Mouse (Mus musculus): ENCODE measurements around the gene Fcer1g. TPM values are rescaled to one million over a fixed set of nuclear protein-coding genes. Genes with fewer than 3 reads are reported as not detected.
A peak's percentile ranks its signal among the peaks of the same experiment; 100 is the strongest.

The Fcer1g gene
- polyA plus RNA-seq, 1 experiment from 2014 or later: 25.5 TPM

GRCm38 (mm10) chr1:171278436-171278835 lies 44.3 kb upstream of the Fcer1g start:
- no peak for ATAC-seq
- Histone ChIP-seq H3K9me3 (ENCODE audit: control insufficient read depth, low read length) (no peaks in the 10 kb centered on the region), H3K9ac (ENCODE audit: low read depth, low read length) (no peak overlapping the region), H3K4me3 (ENCODE audit: low read length) (no peak overlapping the region), H3K4me1 (ENCODE audit: control insufficient read depth, insufficient read depth, low read depth, low read length) (peaks cover 18% of the 10 kb centered on the region), H3K27me3 (replicated peaks; ENCODE audit: control insufficient read depth, insufficient read depth, low read length) (no peaks in the 10 kb centered on the region), H3K27ac (ENCODE audit: low read depth, low read length) (no peak overlapping the region), H3K36me3 (ENCODE audit: control insufficient read depth, insufficient read depth, low read length) (peaks cover 41% of the 10 kb centered on the region), H3K4me2 (ENCODE audit: low read length) (no peak overlapping the region)
- 93% methylated on average over 8 of the region's 8 CpGs for WGBS

GRCm38 (mm10) chr1:171277736-171278135 lies 43.6 kb upstream of the Fcer1g start:
- Histone ChIP-seq H3K9ac (ENCODE audit: low read depth, low read length) (no peak overlapping the region), H3K27ac (ENCODE audit: low read depth, low read length) (no peak overlapping the region), H3K4me2 (ENCODE audit: low read length) (no peak overlapping the region), H3K36me3 (ENCODE audit: control insufficient read depth, insufficient read depth, low read length) (peaks cover 40% of the 10 kb centered on the region), H3K4me3 (ENCODE audit: low read length) (no peak overlapping the region), H3K4me1 (ENCODE audit: control insufficient read depth, insufficient read depth, low read depth, low read length) (peaks cover 18% of the 10 kb centered on the region), H3K27me3 (replicated peaks; ENCODE audit: control insufficient read depth, insufficient read depth, low read length) (no peaks in the 10 kb centered on the region), H3K9me3 (ENCODE audit: control insufficient read depth, low read length) (no peaks in the 10 kb centered on the region)
- ATAC-seq: no peak
- 92% methylated on average over 10 of the region's 10 CpGs for WGBS

- Histone ChIP-seq H3K4me2 (ENCODE audit: low read length) (no peak overlapping the region), H3K4me3 (ENCODE audit: low read length) (no peak overlapping the region), H3K27me3 (replicated peaks; ENCODE audit: control insufficient read depth, insufficient read depth, low read length) (no peaks in the 10 kb centered on the region), H3K27ac (ENCODE audit: low read depth, low read length) (no peak overlapping the region), H3K9ac (ENCODE audit: low read depth, low read length) (no peak overlapping the region), H3K9me3 (ENCODE audit: control insufficient read depth, low read length) (no peaks in the 10 kb centered on the region), H3K36me3 (ENCODE audit: control insufficient read depth, insufficient read depth, low read length) (peaks cover 43% of the 10 kb centered on the region), H3K4me1 (ENCODE audit: control insufficient read depth, insufficient read depth, low read depth, low read length) (peaks cover 19% of the 10 kb centered on the region)
- ATAC-seq: no peak
- WGBS: 91% methylated on average over 14 of the region's 14 CpGs
Observed at GRCm38 (mm10) chr1:171276110-171276748, 42.1 kb upstream of the Fcer1g start.

- 79% methylated on average over 11 of the region's 11 CpGs for WGBS
- ATAC-seq: no peak
- peaks cover 43% of the 10 kb centered on the region for H3K36me3 ChIP-seq (ENCODE audit: control insufficient read depth, insufficient read depth, low read length)
Observed at GRCm38 (mm10) chr1:171275144-171275734, 41.1 kb upstream of the Fcer1g start.

GRCm38 (mm10) chr1:171274171-171274570 lies 40.0 kb upstream of the Fcer1g start:
- peaks cover 43% of the 10 kb centered on the region for H3K36me3 ChIP-seq (ENCODE audit: control insufficient read depth, insufficient read depth, low read length)
- no peak overlapping the region for H3K4me2 ChIP-seq (ENCODE audit: low read length)
- no peaks in the 10 kb centered on the region for H3K27me3 ChIP-seq (replicated peaks; ENCODE audit: control insufficient read depth, insufficient read depth, low read length)
- no peak overlapping the region for H3K9ac ChIP-seq (ENCODE audit: low read depth, low read length)
- no peak overlapping the region for H3K4me3 ChIP-seq (ENCODE audit: low read length)
- WGBS: 93% methylated on average over 12 of the region's 12 CpGs
- H3K4me1 ChIP-seq (ENCODE audit: control insufficient read depth, insufficient read depth, low read depth, low read length): peaks cover 12% of the 10 kb centered on the region
- H3K27ac ChIP-seq (ENCODE audit: low read depth, low read length): no peak overlapping the region
- no peaks in the 10 kb centered on the region for H3K9me3 ChIP-seq (ENCODE audit: control insufficient read depth, low read length)
- ATAC-seq: no peak

More at GRCm38 (mm10) chr1:171275144-171275734, 41.1 kb upstream of the Fcer1g start:
- peaks cover 20% of the 10 kb centered on the region for H3K4me1 ChIP-seq (ENCODE audit: control insufficient read depth, insufficient read depth, low read depth, low read length)
- no peak overlapping the region for H3K4me2 ChIP-seq (ENCODE audit: low read length)
- no peak overlapping the region for H3K9ac ChIP-seq (ENCODE audit: low read depth, low read length)
- H3K9me3 ChIP-seq (ENCODE audit: control insufficient read depth, low read length): no peaks in the 10 kb centered on the region
- no peak overlapping the region for H3K27ac ChIP-seq (ENCODE audit: low read depth, low read length)
- no peaks in the 10 kb centered on the region for H3K27me3 ChIP-seq (replicated peaks; ENCODE audit: control insufficient read depth, insufficient read depth, low read length)
- H3K4me3 ChIP-seq (ENCODE audit: low read length): no peak overlapping the region

GRCm38 (mm10) chr1:171272086-171272485 lies 37.9 kb upstream of the Fcer1g start:
- Histone ChIP-seq H3K27ac (ENCODE audit: low read depth, low read length) (no peak overlapping the region), H3K4me1 (ENCODE audit: control insufficient read depth, insufficient read depth, low read depth, low read length) (peaks cover 12% of the 10 kb centered on the region), H3K4me3 (ENCODE audit: low read length) (no peak overlapping the region), H3K9me3 (ENCODE audit: control insufficient read depth, low read length) (no peaks in the 10 kb centered on the region), H3K9ac (ENCODE audit: low read depth, low read length) (no peak overlapping the region), H3K27me3 (replicated peaks; ENCODE audit: control insufficient read depth, insufficient read depth, low read length) (no peaks in the 10 kb centered on the region), H3K4me2 (ENCODE audit: low read length) (no peak overlapping the region), H3K36me3 (ENCODE audit: control insufficient read depth, insufficient read depth, low read length) (peaks cover 33% of the 10 kb centered on the region)
- WGBS: 95% methylated on average over 3 of the region's 3 CpGs
- ATAC-seq: no peak

GRCm38 (mm10) chr1:171271622-171272021 lies 37.5 kb upstream of the Fcer1g start:
- no peak overlapping the region for H3K27ac ChIP-seq (ENCODE audit: low read depth, low read length)
- peak overlapping the region; percentile 75; the same call in 1 of the 2 replicates for H3K4me2 ChIP-seq (ENCODE audit: low read length)
- no peaks in the 10 kb centered on the region for H3K9me3 ChIP-seq (ENCODE audit: control insufficient read depth, low read length)
- no peak for ATAC-seq
- H3K4me1 ChIP-seq (ENCODE audit: control insufficient read depth, insufficient read depth, low read depth, low read length): peaks cover 12% of the 10 kb centered on the region
- H3K36me3 ChIP-seq (ENCODE audit: control insufficient read depth, insufficient read depth, low read length): peaks cover 30% of the 10 kb centered on the region
- H3K27me3 ChIP-seq (replicated peaks; ENCODE audit: control insufficient read depth, insufficient read depth, low read length): no peaks in the 10 kb centered on the region
- H3K9ac ChIP-seq (ENCODE audit: low read depth, low read length): no peak overlapping the region
- H3K4me3 ChIP-seq (ENCODE audit: low read length): no peak overlapping the region
- WGBS: 72% methylated on average over 10 of the region's 10 CpGs

GRCm38 (mm10) chr1:171271196-171271595 lies 37.0 kb upstream of the Fcer1g start:
- Histone ChIP-seq H3K27me3 (replicated peaks; ENCODE audit: control insufficient read depth, insufficient read depth, low read length) (no peaks in the 10 kb centered on the region), H3K27ac (ENCODE audit: low read depth, low read length) (no peak overlapping the region), H3K9ac (ENCODE audit: low read depth, low read length) (peak overlapping the region; percentile 81), H3K36me3 (ENCODE audit: control insufficient read depth, insufficient read depth, low read length) (peaks cover 26% of the 10 kb centered on the region), H3K9me3 (ENCODE audit: control insufficient read depth, low read length) (no peaks in the 10 kb centered on the region), H3K4me1 (ENCODE audit: control insufficient read depth, insufficient read depth, low read depth, low read length) (peaks cover 12% of the 10 kb centered on the region), H3K4me3 (ENCODE audit: low read length) (peak overlapping the region; percentile 73), H3K4me2 (ENCODE audit: low read length) (peak overlapping the region; percentile 75)
- 55% methylated on average over 9 of the region's 9 CpGs for WGBS
- no peak for ATAC-seq

- peak overlapping the region; percentile 75 for H3K4me2 ChIP-seq (ENCODE audit: low read length)
- peak overlapping the region; percentile 65 for H3K27ac ChIP-seq (ENCODE audit: low read depth, low read length)
- H3K9ac ChIP-seq (ENCODE audit: low read depth, low read length): peak overlapping the region; percentile 81
- peak; percentile 61 for ATAC-seq
- 2% methylated on average over 17 of the region's 19 CpGs for WGBS
- H3K36me3 ChIP-seq (ENCODE audit: control insufficient read depth, insufficient read depth, low read length): peaks cover 20% of the 10 kb centered on the region
- peak overlapping the region; percentile 73 for H3K4me3 ChIP-seq (ENCODE audit: low read length)
- H3K9me3 ChIP-seq (ENCODE audit: control insufficient read depth, low read length): no peaks in the 10 kb centered on the region
- peaks cover 12% of the 10 kb centered on the region for H3K4me1 ChIP-seq (ENCODE audit: control insufficient read depth, insufficient read depth, low read depth, low read length)
- H3K27me3 ChIP-seq (replicated peaks; ENCODE audit: control insufficient read depth, insufficient read depth, low read length): no peaks in the 10 kb centered on the region
Observed at GRCm38 (mm10) chr1:171270573-171270900, 36.4 kb upstream of the Fcer1g start.
